Mouse (Mus musculus): ENCODE measurements around the gene Aifm1. TPM values are rescaled to one million over a fixed set of nuclear protein-coding genes. Genes with fewer than 3 reads are reported as not detected.
A peak's percentile ranks its signal among the peaks of the same experiment; 100 is the strongest.
"Not testable (repeated sequence)": the region's sequence is repeated elsewhere in the genome, so short reads cannot be mapped to it uniquely, and the experiment has no call there.

Gene Aifm1
- polyA plus RNA-seq, 1 experiment: 29.5 TPM

GRCm38 (mm10) chrX:48455018-48455417 is 58.3 kb downstream of the Aifm1 start:
- DNase-seq (ENCODE audit: low read depth): no peak

GRCm38 (mm10) chrX:48454495-48454878 is 58.9 kb downstream of the Aifm1 start:
- DNase-seq (ENCODE audit: low read depth): no peak
- no peak for TF ChIP-seq POLR2A (IDR thresholded peaks at IDR 0.05; ENCODE audit: borderline replicate concordance, extremely low read depth, insufficient read depth, insufficient read length, poor library complexity, severe bottlenecking)
- no peak for TF ChIP-seq CTCF (IDR thresholded peaks at IDR 0.05; ENCODE audit: borderline replicate concordance, extremely low read depth, insufficient read depth, insufficient read length)

More at GRCm38 (mm10) chrX:48455018-48455417, 58.3 kb downstream of the Aifm1 start:
- TF ChIP-seq POLR2A (IDR thresholded peaks at IDR 0.05; ENCODE audit: borderline replicate concordance, extremely low read depth, insufficient read depth, insufficient read length, poor library complexity, severe bottlenecking): no peak

- DNase-seq (ENCODE audit: low read depth): peak; percentile 59
- no peak for TF ChIP-seq CTCF (IDR thresholded peaks at IDR 0.05; ENCODE audit: borderline replicate concordance, extremely low read depth, insufficient read depth, insufficient read length)
- no peak for TF ChIP-seq POLR2A (IDR thresholded peaks at IDR 0.05; ENCODE audit: borderline replicate concordance, extremely low read depth, insufficient read depth, insufficient read length, poor library complexity, severe bottlenecking)
These were observed 59.4 kb downstream of the Aifm1 start for GRCm38 (mm10) chrX:48453736-48454494.

- peak; percentile 8 for DNase-seq (ENCODE audit: low read depth)
- TF ChIP-seq POLR2A (IDR thresholded peaks at IDR 0.05; ENCODE audit: borderline replicate concordance, extremely low read depth, insufficient read depth, insufficient read length, poor library complexity, severe bottlenecking): no peak
- TF ChIP-seq CTCF (IDR thresholded peaks at IDR 0.05; ENCODE audit: borderline replicate concordance, extremely low read depth, insufficient read depth, insufficient read length): no peak
These were observed 60.3 kb downstream of the Aifm1 start for GRCm38 (mm10) chrX:48452931-48453673.

- DNase-seq (ENCODE audit: low read depth): no peak
- TF ChIP-seq CTCF (IDR thresholded peaks at IDR 0.05; ENCODE audit: borderline replicate concordance, extremely low read depth, insufficient read depth, insufficient read length) (no peak), POLR2A (IDR thresholded peaks at IDR 0.05; ENCODE audit: borderline replicate concordance, extremely low read depth, insufficient read depth, insufficient read length, poor library complexity, severe bottlenecking) (no peak)
These were observed 61.0 kb downstream of the Aifm1 start for GRCm38 (mm10) chrX:48452231-48452890.

- TF ChIP-seq CTCF (IDR thresholded peaks at IDR 0.05; ENCODE audit: borderline replicate concordance, extremely low read depth, insufficient read depth, insufficient read length) (no peak), POLR2A (IDR thresholded peaks at IDR 0.05; ENCODE audit: borderline replicate concordance, extremely low read depth, insufficient read depth, insufficient read length, poor library complexity, severe bottlenecking) (no peak)
- no peak for DNase-seq (ENCODE audit: low read depth)
These were observed 63.7 kb downstream of the Aifm1 start for GRCm38 (mm10) chrX:48449646-48450045.

- DNase-seq (ENCODE audit: low read depth): no peak
- TF ChIP-seq CTCF (IDR thresholded peaks at IDR 0.05; ENCODE audit: borderline replicate concordance, extremely low read depth, insufficient read depth, insufficient read length) (no peak), POLR2A (IDR thresholded peaks at IDR 0.05; ENCODE audit: borderline replicate concordance, extremely low read depth, insufficient read depth, insufficient read length, poor library complexity, severe bottlenecking) (no peak)
These were observed 68.7 kb downstream of the Aifm1 start for GRCm38 (mm10) chrX:48444677-48445076.

GRCm38 (mm10) chrX:48441954-48442353 is 71.4 kb downstream of the Aifm1 start:
- TF ChIP-seq POLR2A (IDR thresholded peaks at IDR 0.05; ENCODE audit: borderline replicate concordance, extremely low read depth, insufficient read depth, insufficient read length, poor library complexity, severe bottlenecking) (no peak), CTCF (IDR thresholded peaks at IDR 0.05; ENCODE audit: borderline replicate concordance, extremely low read depth, insufficient read depth, insufficient read length) (no peak)

GRCm38 (mm10) chrX:48441548-48441947 is 71.8 kb downstream of the Aifm1 start:
- TF ChIP-seq POLR2A (IDR thresholded peaks at IDR 0.05; ENCODE audit: borderline replicate concordance, extremely low read depth, insufficient read depth, insufficient read length, poor library complexity, severe bottlenecking) (no peak), CTCF (IDR thresholded peaks at IDR 0.05; ENCODE audit: borderline replicate concordance, extremely low read depth, insufficient read depth, insufficient read length) (no peak)
- no peak for DNase-seq (ENCODE audit: low read depth)

More at GRCm38 (mm10) chrX:48441954-48442353, 71.4 kb downstream of the Aifm1 start:
- DNase-seq (ENCODE audit: low read depth): no peak

GRCm38 (mm10) chrX:48439036-48439435 is 74.3 kb downstream of the Aifm1 start:
- no peak for DNase-seq (ENCODE audit: low read depth)
- TF ChIP-seq POLR2A (IDR thresholded peaks at IDR 0.05; ENCODE audit: borderline replicate concordance, extremely low read depth, insufficient read depth, insufficient read length, poor library complexity, severe bottlenecking) (no peak), CTCF (IDR thresholded peaks at IDR 0.05; ENCODE audit: borderline replicate concordance, extremely low read depth, insufficient read depth, insufficient read length) (no peak)

GRCm38 (mm10) chrX:48436082-48436481 is 77.3 kb downstream of the Aifm1 start:
- DNase-seq (ENCODE audit: low read depth): not testable (repeated sequence)
